Mouse (Mus musculus) intestine, embryonic 16.5 days (tissue): ENCODE measurements around the gene Ddx58. TPM values are rescaled to one million over a fixed set of nuclear protein-coding genes. Genes with fewer than 3 reads are reported as not detected.

Source experiments
- ATAC-seq: fragments of 200-750 bp; cut with Nextera tagmentation; 2 replicates; pipeline ENCODE4 v1.8.0; 2017; ENCODE audit warnings: moderate TSS enrichment, moderate library complexity
- H3K27ac ChIP-seq: fragments of 300-500 bp; sonication (generic); 2 replicates; pipeline ENCODE4 v1.5.1; 2014; ENCODE audit warnings: mild to moderate bottlenecking, low read length
- H3K27me3 ChIP-seq: fragments of 300-500 bp; sonication (generic); replicated peaks from 2 replicates; pipeline ENCODE4 v1.6.1; 2014; ENCODE audit warnings: low read length, control low read depth, mixed read lengths; ENCODE audit not compliant: control insufficient read depth, insufficient read depth
- H3K36me3 ChIP-seq: fragments of 300-500 bp; sonication (generic); 2 replicates; pipeline ENCODE4 v1.6.1; 2014; ENCODE audit warnings: low read length, control low read depth; ENCODE audit not compliant: control insufficient read depth, insufficient read depth
- H3K4me1 ChIP-seq: fragments of 300-500 bp; sonication (generic); 2 replicates; pipeline ENCODE4 v1.6.1; 2014; ENCODE audit warnings: low read length, control low read depth, mixed read lengths; ENCODE audit not compliant: control insufficient read depth, insufficient read depth
- H3K4me2 ChIP-seq: fragments of 300-500 bp; sonication (generic); 2 replicates; pipeline ENCODE4 v1.6.1; 2014; ENCODE audit warnings: low read depth, low read length, control low read depth
- H3K4me3 ChIP-seq: fragments of 300-500 bp; sonication (generic); 2 replicates; pipeline ENCODE4 v1.5.1; 2014; ENCODE audit warnings: mild to moderate bottlenecking, low read length
- H3K9ac ChIP-seq: fragments of 300-500 bp; sonication (generic); 2 replicates; pipeline ENCODE4 v1.6.1; 2014; ENCODE audit warnings: low read depth, low read length
- H3K9me3 ChIP-seq: fragments of 300-500 bp; sonication (generic); 2 replicates; pipeline ENCODE4 v1.6.1; 2016; ENCODE audit warnings: low read length, control low read depth; ENCODE audit not compliant: control insufficient read depth
- WGBS: fragments of 180-500 bp; shearing (Covaris S2); extraction: QIAGEN DNeasy Blood & Tissue Kit; methylation state at CpG from one replicate; pipeline ENCODE4 v1.1.7; 2014; 5-methylcytosine and 5-hydroxymethylcytosine counted together
- polyA plus RNA-seq: library from polyadenylated mRNA; unstranded; fragments of >200 nt; fragmentation: Nextera tagmentation; extraction: Ambion mirVana; gene quantifications from 2 replicates; pipeline ENCODE4 v1.2.1, GENCODE M21; 2015

Ddx58 gene
- 9.9 and 10.8 TPM in 2 replicates for polyA plus RNA-seq

DNA sequence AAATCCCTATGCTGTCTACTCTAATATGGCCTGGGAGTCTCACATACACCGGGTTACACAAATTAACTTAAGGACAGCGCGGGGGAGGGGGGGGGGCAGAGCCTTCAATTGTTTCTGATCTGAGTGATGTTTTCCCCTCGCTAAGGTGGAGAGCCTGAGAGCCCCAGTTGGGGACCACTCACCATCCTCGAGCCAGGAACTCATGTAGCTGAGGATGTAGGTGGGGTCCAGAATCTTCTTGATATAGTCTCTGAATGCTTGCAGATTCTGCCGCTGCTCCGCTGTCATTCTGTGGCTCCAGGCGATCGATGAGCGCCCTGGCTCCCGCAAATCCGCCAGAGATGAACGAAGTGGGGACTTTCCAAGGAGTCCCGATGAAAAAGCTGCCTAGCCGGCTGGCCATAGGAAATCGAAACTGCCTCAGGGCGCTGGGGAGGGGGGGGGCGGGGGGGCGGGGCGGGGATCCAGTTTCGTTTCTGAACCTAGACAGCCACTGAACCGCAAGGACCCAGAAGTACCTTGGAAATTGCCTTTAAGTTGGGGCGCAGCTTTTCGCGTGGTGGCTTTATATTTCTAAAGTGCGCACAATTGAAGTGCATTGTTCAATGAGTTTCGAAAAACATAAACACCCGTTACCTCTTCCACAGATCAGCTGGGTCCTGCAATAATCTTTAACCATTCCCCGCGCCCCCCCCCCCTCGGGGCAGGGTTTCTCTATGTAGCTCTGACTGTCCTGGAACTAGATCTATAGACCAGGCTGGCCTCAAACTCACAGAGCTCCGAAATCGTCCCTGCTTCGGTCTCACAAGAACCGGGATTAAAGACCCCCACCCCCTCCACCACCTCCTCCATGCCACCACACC lies at the start of gene Ddx58:
Gene Ddx58, minus strand, starts transcription at position 420 of the 863 bp plus-strand sequence.
- peak; percentile 85 for ATAC-seq
- no peaks in the 10 kb centered on the region for H3K9me3 ChIP-seq
- H3K27ac ChIP-seq: peak within 1 kb of the TSS; percentile 65
- H3K36me3 ChIP-seq: peaks cover under 1% of the 10 kb centered on the region; the same call in 1 of the 2 replicates
- H3K4me3 ChIP-seq: peak within 1 kb of the TSS; percentile 62
- no peaks in the 10 kb centered on the region for H3K27me3 ChIP-seq
- peak within 1 kb of the TSS; percentile 75 for H3K4me2 ChIP-seq
- H3K4me1 ChIP-seq: 0 out of 2 replicates have a peak, but pooled peaks cover 4% of the 10 kb centered on the region
- peak within 1 kb of the TSS; percentile 69 for H3K9ac ChIP-seq
- 2% methylated on average over 35 of the region's 35 CpGs for WGBS

- H3K4me1 ChIP-seq: no peaks in the 10 kb centered on the region
- 84% methylated on average over 2 of the region's 2 CpGs for WGBS
- H3K27me3 ChIP-seq: no peaks in the 10 kb centered on the region
- H3K9ac ChIP-seq: no peak overlapping the region
- no peak overlapping the region for H3K4me2 ChIP-seq
- no peak overlapping the region for H3K4me3 ChIP-seq
- ATAC-seq: no peak
- H3K9me3 ChIP-seq: no peaks in the 10 kb centered on the region
- H3K27ac ChIP-seq: no peak overlapping the region
- no peaks in the 10 kb centered on the region for H3K36me3 ChIP-seq
These were observed 49.4 kb upstream of the Ddx58 start for GRCm38 (mm10) chr4:40289046-40289445.

DNA sequence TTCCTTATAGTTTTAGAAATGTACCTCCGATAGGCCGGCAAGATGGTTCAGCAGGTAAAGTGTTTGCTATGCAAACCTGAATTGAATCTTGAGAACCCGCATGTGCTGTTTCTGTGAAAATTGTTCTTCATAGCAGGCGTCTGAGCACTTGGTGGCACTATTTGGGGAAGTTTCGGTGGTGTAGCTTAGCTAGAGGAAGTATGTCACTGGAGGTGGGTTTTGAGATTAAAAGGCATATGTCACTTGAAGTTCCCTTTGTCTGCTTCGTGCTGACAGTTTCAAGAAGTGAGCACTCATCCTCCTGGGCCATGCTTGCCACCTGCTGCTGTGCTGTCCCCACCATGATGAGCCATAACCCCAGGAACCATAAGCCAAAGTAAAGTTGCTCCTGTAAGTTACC lies 47.8 kb upstream of the Ddx58 start:
- Histone ChIP-seq H3K4me3 (no peak overlapping the region), H3K36me3 (no peaks in the 10 kb centered on the region), H3K27me3 (no peaks in the 10 kb centered on the region), H3K9ac (no peak overlapping the region), H3K9me3 (no peaks in the 10 kb centered on the region), H3K4me2 (no peak overlapping the region), H3K27ac (no peak overlapping the region), H3K4me1 (no peaks in the 10 kb centered on the region)
- WGBS: 83% methylated on average over 6 of the region's 6 CpGs
- no peak for ATAC-seq

GRCm38 (mm10) chr4:40285582-40285981 lies 46.0 kb upstream of the Ddx58 start:
- Histone ChIP-seq H3K36me3 (no peaks in the 10 kb centered on the region), H3K4me2 (no peak overlapping the region), H3K4me3 (no peak overlapping the region), H3K9ac (no peak overlapping the region), H3K9me3 (no peaks in the 10 kb centered on the region), H3K27ac (no peak overlapping the region), H3K27me3 (no peaks in the 10 kb centered on the region), H3K4me1 (no peaks in the 10 kb centered on the region)
- ATAC-seq: no peak
- WGBS: 21% methylated on average over 4 of the region's 4 CpGs

DNA sequence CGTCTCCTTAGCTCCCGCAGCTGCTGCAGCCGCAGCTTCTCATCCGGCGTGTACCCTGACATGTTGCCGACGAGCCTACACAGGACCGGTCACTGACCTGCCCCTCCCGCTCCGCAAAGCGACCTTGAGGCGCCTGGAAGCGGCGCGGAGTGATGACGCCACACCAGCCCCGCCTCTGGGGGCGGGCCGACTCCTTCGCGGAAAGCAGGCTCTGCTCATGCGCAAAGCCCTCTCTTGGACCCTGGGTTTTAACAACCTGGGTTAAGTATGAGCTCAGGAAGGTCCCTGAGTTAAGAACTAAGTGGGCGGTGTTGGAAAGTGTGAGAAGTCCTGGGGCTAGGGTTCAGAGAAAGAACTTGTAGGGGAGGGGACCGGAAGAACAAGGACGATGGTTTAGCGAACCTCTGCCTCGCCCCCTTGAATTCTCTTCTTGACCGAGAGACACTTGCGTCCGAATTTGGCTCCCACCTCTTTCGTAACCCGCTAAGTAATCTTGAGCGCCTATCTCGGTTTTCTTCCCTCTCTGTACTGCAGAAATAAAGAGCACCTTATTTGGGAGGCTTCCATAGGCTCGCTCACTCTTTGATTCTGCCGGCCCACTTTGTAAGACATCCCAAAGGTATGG lies 39.8 kb upstream of the Ddx58 start, which contains the start of gene Ndufb6:
Gene Ndufb6, minus strand, starts transcription at position 146 of the 625 bp plus-strand sequence.
- ATAC-seq: peak; percentile 97
- no peaks in the 10 kb centered on the region for H3K9me3 ChIP-seq
- H3K4me2 ChIP-seq: peak within 1 kb of the TSS; percentile 81
- H3K27me3 ChIP-seq: no peaks in the 10 kb centered on the region
- H3K4me3 ChIP-seq: peak within 1 kb of the TSS; percentile 93
- no peaks in the 10 kb centered on the region for H3K36me3 ChIP-seq
- WGBS: under 1% methylated on average over 35 of the region's 36 CpGs
- H3K4me1 ChIP-seq: peaks cover 10% of the 10 kb centered on the region
- peak within 1 kb of the TSS; percentile 92 for H3K27ac ChIP-seq
- peak within 1 kb of the TSS; percentile 93 for H3K9ac ChIP-seq

DNA sequence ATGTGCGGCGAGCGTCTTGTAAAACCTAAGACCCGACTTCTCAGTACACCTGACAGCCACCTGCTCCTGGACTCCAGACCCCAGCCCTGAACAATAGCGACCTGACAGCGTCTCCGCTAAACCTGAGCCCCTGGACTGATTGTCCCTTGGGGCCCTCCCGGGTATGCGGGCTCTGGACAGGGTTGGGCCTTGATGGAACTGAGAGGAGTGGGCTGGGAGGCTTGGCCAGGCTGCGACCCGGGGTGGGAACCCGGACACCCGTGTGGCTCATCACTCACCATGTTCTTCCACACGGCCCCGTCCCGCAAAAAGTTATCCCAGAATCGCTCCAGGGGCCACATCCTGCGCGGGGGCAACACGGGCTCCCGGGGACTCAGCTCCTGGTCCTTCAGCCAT lies 39.2 kb upstream of the Ddx58 start:
- no peaks in the 10 kb centered on the region for H3K36me3 ChIP-seq
- peak overlapping the region; percentile 93 for H3K9ac ChIP-seq
- peak overlapping the region; percentile 93 for H3K4me3 ChIP-seq
- H3K4me1 ChIP-seq: peaks cover 10% of the 10 kb centered on the region
- H3K4me2 ChIP-seq: peak overlapping the region; percentile 81
- WGBS: under 1% methylated on average over 21 of the region's 21 CpGs
- no peaks in the 10 kb centered on the region for H3K9me3 ChIP-seq
- peak; percentile 78 for ATAC-seq
- no peaks in the 10 kb centered on the region for H3K27me3 ChIP-seq
- H3K27ac ChIP-seq: peak overlapping the region; percentile 75

- ATAC-seq: peak; percentile 95
- Histone ChIP-seq H3K36me3 (no peaks in the 10 kb centered on the region), H3K27me3 (no peaks in the 10 kb centered on the region), H3K4me3 (peak within 1 kb of the TSS; percentile 83), H3K9ac (peak within 1 kb of the TSS; percentile 94), H3K4me1 (peaks cover 18% of the 10 kb centered on the region), H3K9me3 (no peaks in the 10 kb centered on the region), H3K27ac (peak within 1 kb of the TSS; percentile 100), H3K4me2 (peak within 1 kb of the TSS; percentile 88)
- under 1% methylated on average over 38 of the region's 38 CpGs for WGBS
These were observed 29.9 kb upstream of the Ddx58 start, which contains the start of the genes Smim27 and Topors for GRCm38 (mm10) chr4:40269430-40270032. Gene Smim27, plus strand, starts transcription at chr4:40269579. Gene Topors, minus strand, starts transcription at chr4:40269850.

DNA sequence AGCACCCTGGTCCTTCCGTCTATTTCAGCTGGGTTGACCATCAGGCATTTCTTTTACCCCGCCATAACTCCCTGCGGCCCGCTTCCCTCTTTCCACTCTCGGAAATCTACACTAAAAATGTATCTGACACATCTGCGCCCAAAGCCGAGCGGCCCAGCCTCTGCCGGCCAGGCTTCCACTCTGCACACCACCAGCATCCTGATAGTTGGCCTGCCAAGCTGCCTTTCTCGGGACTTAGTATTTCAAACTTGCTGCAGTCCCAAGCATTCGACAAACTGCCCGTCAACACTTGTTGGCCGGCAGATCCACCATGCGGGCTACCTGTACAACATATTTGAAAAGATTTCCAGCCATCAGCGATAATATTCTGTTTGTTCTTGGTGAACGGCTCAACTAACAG lies 29.2 kb upstream of the Ddx58 start:
- peak overlapping the region; percentile 88 for H3K4me2 ChIP-seq

More for the DNA sequence above, 29.2 kb upstream of the Ddx58 start:
- Histone ChIP-seq H3K4me3 (peak overlapping the region; percentile 83), H3K36me3 (no peaks in the 10 kb centered on the region), H3K4me1 (peaks cover 18% of the 10 kb centered on the region), H3K9me3 (no peaks in the 10 kb centered on the region), H3K27me3 (no peaks in the 10 kb centered on the region), H3K27ac (peak overlapping the region; percentile 100), H3K9ac (peak overlapping the region; percentile 94)
- WGBS: under 1% methylated on average over 16 of the region's 16 CpGs
- peak; percentile 9 for ATAC-seq
